Mouse (Mus musculus): ENCODE results near the gene Cyb561d2. TPM values are rescaled to one million over a fixed set of nuclear protein-coding genes. Genes with fewer than 3 reads are reported as not detected.

Cyb561d2 gene
- polyA plus RNA-seq, 1 experiment from 2014 or later: 22.6 TPM

GRCm38 (mm10) chr9:107522400-107522711 lies 19.6 kb downstream of the Cyb561d2 start:
- Histone ChIP-seq H3K4me3 (no peak overlapping the region), H3K4me1 (peaks cover 32% of the 10 kb centered on the region), H3K9me3 (replicated peaks) (no peaks in the 10 kb centered on the region), H3K4me2 (replicated peaks) (peak overlapping the region; percentile 39), H3K27ac (peak overlapping the region; percentile 40; the same call in 1 of the 2 replicates), H3K27me3 (peaks cover 41% of the 10 kb centered on the region), H3K9ac (peak overlapping the region; percentile 41; the same call in 1 of the 2 replicates), H3K36me3 (no peaks in the 10 kb centered on the region)
- ATAC-seq (ENCODE audit: low FRiP score): peak; percentile 5; the same call in 1 of the 2 replicates
- WGBS: 37% methylated on average over 2 of the region's 2 CpGs

DNA sequence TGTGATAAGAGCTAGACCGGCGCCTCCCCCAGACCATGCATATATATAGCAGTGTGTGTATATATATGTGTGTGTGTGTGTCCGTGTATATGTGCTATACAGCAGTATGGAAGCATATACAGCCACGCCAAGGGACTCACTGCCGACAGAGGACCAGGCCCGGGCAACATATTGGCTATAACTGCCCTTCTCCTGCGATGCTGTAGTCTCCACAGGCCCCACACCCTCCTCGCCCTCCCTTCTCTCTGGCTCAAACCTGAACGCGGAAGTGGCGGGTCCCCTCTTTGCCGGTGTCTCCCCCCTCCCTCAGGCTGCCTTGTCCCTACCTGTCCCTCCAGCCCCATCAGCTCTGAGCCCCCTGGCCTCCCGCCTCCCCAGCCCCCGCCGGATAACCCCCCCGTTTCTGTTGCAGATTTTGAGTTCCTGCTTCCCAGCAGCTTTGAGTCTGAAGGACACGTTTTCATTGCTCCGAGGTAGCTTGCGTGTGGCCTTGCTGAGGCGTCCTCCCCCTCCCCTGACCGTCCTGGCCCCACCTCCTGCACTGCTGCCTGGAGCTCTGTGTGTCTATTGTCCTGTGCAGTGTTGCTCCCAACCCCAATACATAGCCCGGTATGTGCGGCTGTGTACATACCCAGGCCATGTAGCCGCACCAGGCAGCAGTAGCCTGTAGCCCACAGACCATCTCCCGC lies 20.1 kb downstream of the Cyb561d2 start:
- WGBS: 23% methylated on average over 25 of the region's 25 CpGs
- peak overlapping the region; percentile 40; the same call in 1 of the 2 replicates for H3K27ac ChIP-seq
- no peaks in the 10 kb centered on the region for H3K9me3 ChIP-seq (replicated peaks)

GRCm38 (mm10) chr9:107521190-107521589 lies 20.8 kb downstream of the Cyb561d2 start:
- H3K9ac ChIP-seq: peak overlapping the region; percentile 32; the same call in 1 of the 2 replicates
- ATAC-seq (ENCODE audit: low FRiP score): no peak
- 72% methylated on average over 5 of the region's 5 CpGs for WGBS

More for the DNA sequence above, 20.1 kb downstream of the Cyb561d2 start:
- Histone ChIP-seq H3K36me3 (no peaks in the 10 kb centered on the region), H3K4me1 (peaks cover 27% of the 10 kb centered on the region), H3K4me3 (no peak overlapping the region), H3K27me3 (peaks cover 36% of the 10 kb centered on the region), H3K4me2 (replicated peaks) (peak overlapping the region; percentile 39), H3K9ac (peak overlapping the region; percentile 41)
- ATAC-seq (ENCODE audit: low FRiP score): peak; percentile 49

DNA sequence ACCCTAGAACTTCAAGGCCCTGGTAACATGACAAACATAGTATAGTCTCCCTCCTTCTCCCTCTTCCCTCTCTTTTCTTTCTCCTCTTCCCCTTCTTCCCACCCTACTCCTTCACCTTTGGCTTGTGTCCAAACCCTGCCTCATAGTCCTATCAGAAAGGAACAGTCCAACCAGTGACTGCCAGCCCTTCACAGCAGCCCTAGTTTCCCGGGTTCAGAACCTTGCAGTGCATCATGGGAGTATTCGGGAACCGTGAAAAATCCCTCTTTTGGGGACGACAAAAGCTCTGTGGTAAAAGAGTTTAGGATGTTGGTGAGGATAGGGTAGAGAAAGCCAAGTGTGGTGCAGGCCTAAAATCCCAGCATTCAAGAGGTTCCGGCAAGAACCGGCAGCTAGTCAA lies 21.7 kb downstream of the Cyb561d2 start:
- WGBS: 45% methylated on average over 6 of the region's 6 CpGs
- Histone ChIP-seq H3K27ac (peak overlapping the region; percentile 26; the same call in 1 of the 2 replicates), H3K4me3 (no peak overlapping the region), H3K9ac (no peak overlapping the region), H3K4me2 (replicated peaks) (no peak overlapping the region), H3K27me3 (peaks cover 21% of the 10 kb centered on the region), H3K9me3 (replicated peaks) (no peaks in the 10 kb centered on the region), H3K36me3 (no peaks in the 10 kb centered on the region), H3K4me1 (peaks cover 20% of the 10 kb centered on the region)
- ATAC-seq (ENCODE audit: low FRiP score): 0 out of 2 replicates have a peak, but pooled peaks have one; percentile 18

More at GRCm38 (mm10) chr9:107521190-107521589, 20.8 kb downstream of the Cyb561d2 start:
- Histone ChIP-seq H3K4me3 (no peak overlapping the region), H3K4me2 (replicated peaks) (no peak overlapping the region), H3K36me3 (no peaks in the 10 kb centered on the region), H3K27me3 (peaks cover 29% of the 10 kb centered on the region), H3K27ac (peak overlapping the region; percentile 26; the same call in 1 of the 2 replicates), H3K9me3 (replicated peaks) (no peaks in the 10 kb centered on the region), H3K4me1 (peaks cover 20% of the 10 kb centered on the region)

DNA sequence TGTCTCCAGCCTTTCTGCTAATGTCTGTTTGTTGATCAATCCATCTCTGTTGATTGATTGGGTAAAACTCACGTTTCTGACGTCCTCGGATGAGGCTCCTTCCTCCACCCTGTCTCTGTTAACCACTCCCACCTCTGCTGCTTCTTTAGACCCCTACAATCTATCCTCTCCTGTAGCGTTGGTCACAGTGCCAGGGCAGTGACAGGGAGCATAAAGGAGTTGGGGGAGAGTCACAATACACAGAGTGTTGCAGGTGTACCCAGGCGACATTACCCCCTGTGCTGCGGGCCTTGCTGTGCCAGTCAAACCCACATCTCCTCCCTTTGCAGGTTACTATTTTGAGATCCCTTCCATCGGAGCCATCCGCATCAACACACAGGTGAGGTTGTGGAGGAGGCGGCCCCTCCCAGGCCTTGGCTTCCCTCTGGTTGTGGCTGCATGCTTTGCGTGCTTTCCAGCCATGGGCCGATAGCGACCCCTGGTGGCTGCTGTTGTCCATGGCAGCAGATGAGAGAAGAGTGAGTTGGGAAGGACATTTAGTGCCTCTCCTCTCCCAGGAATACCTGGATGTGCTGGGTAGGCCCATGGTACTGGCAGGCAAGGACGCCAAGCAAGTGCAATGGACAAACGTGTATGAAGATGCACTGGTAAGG lies 27.6 kb downstream of the Cyb561d2 start:
- Histone ChIP-seq H3K27ac (peak overlapping the region; percentile 87), H3K4me3 (no peak overlapping the region), H3K27me3 (no peaks in the 10 kb centered on the region), H3K9me3 (replicated peaks) (no peaks in the 10 kb centered on the region), H3K4me2 (replicated peaks) (no peak overlapping the region), H3K36me3 (no peaks in the 10 kb centered on the region), H3K9ac (0 out of 2 replicates have a peak overlapping the region, but pooled peaks have one; percentile 1), H3K4me1 (peaks cover 49% of the 10 kb centered on the region)
- peak; percentile 27; the same call in 1 of the 2 replicates for ATAC-seq (ENCODE audit: low FRiP score)
- 21% methylated on average over 14 of the region's 14 CpGs for WGBS

- Histone ChIP-seq H3K4me2 (replicated peaks) (no peak overlapping the region), H3K9me3 (replicated peaks) (no peaks in the 10 kb centered on the region), H3K36me3 (no peaks in the 10 kb centered on the region), H3K27me3 (no peaks in the 10 kb centered on the region), H3K27ac (peak overlapping the region; percentile 87), H3K4me3 (no peak overlapping the region), H3K9ac (peak overlapping the region; percentile 38; the same call in 1 of the 2 replicates), H3K4me1 (peaks cover 70% of the 10 kb centered on the region)
- peak; percentile 1; the same call in 1 of the 2 replicates for ATAC-seq (ENCODE audit: low FRiP score)
- WGBS: 47% methylated on average over 16 of the region's 16 CpGs
Observed at GRCm38 (mm10) chr9:107512326-107512725, 29.7 kb downstream of the Cyb561d2 start.

- H3K4me2 ChIP-seq (replicated peaks): no peak overlapping the region
- no peaks in the 10 kb centered on the region for H3K9me3 ChIP-seq (replicated peaks)
- no peaks in the 10 kb centered on the region for H3K36me3 ChIP-seq
- 52% methylated on average over 8 of the region's 8 CpGs for WGBS
- no peak overlapping the region for H3K9ac ChIP-seq
- ATAC-seq (ENCODE audit: low FRiP score): peak; percentile 41; the same call in 1 of the 2 replicates
- peaks cover 77% of the 10 kb centered on the region for H3K4me1 ChIP-seq
- H3K27ac ChIP-seq: peak overlapping the region; percentile 87
- H3K4me3 ChIP-seq: no peak overlapping the region
- H3K27me3 ChIP-seq: peaks cover 5% of the 10 kb centered on the region; the same call in 1 of the 2 replicates
Observed at GRCm38 (mm10) chr9:107511436-107511835, 30.6 kb downstream of the Cyb561d2 start.

- 84% methylated on average over 14 of the region's 14 CpGs for WGBS
- Histone ChIP-seq H3K27me3 (peaks cover 5% of the 10 kb centered on the region; the same call in 1 of the 2 replicates), H3K4me2 (replicated peaks) (no peak overlapping the region), H3K27ac (peak overlapping the region; percentile 87), H3K36me3 (no peaks in the 10 kb centered on the region), H3K4me1 (peaks cover 78% of the 10 kb centered on the region), H3K9me3 (replicated peaks) (no peaks in the 10 kb centered on the region), H3K4me3 (no peak overlapping the region), H3K9ac (no peak overlapping the region)
- no peak for ATAC-seq (ENCODE audit: low FRiP score)
Observed at GRCm38 (mm10) chr9:107510384-107511100, 31.5 kb downstream of the Cyb561d2 start.

GRCm38 (mm10) chr9:107508266-107508665 lies 33.7 kb downstream of the Cyb561d2 start:
- Histone ChIP-seq H3K9me3 (replicated peaks) (no peaks in the 10 kb centered on the region), H3K4me1 (peaks cover 87% of the 10 kb centered on the region), H3K36me3 (no peaks in the 10 kb centered on the region), H3K27ac (peak overlapping the region; percentile 57; the same call in 1 of the 2 replicates), H3K4me3 (no peak overlapping the region), H3K4me2 (replicated peaks) (no peak overlapping the region), H3K27me3 (peaks cover 5% of the 10 kb centered on the region; the same call in 1 of the 2 replicates), H3K9ac (no peak overlapping the region; the same call in 1 of the 2 replicates)
- 47% methylated on average over 10 of the region's 10 CpGs for WGBS
- no peak for ATAC-seq (ENCODE audit: low FRiP score)

DNA sequence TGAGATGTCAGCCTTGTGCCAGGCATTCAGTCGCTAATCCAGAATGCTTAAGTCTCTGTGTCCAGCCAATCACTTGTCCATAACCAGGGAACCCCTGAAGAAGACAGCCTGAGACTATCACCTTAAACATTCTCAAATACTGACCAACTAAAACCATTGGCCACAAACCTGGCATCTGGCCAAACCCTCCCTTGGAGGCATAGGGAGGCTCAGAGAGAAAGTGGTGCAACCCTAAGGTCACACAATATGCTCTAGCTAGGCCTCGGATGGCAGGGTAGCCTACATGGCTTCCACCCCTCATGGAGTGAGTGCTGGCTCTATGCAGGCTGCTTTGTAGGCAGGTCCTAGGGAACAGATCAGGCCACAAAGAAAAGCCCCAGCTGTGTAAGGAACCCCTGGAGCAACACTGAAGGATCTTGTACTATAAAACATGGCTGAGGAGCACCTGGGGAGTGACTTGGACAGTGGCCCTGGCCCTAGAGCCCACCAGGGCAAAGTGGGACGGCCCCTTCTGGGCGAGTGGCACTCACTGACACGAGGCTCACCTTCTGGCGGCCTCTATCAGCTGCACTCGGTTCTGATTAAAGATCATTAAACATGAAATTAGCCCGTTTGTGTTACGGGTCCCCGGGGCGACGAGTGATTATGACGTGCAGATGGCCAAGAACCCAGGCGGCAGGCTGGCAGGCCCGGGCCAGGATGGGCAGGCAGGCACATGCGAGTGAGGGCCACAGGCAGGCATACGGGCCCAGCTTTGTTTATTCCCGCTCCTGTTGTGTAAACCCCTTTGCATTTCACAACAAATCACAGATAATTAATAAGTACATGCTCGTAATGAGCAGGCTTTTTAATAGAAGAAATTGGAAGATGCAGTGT lies 37.1 kb downstream of the Cyb561d2 start:
- no peak overlapping the region for H3K4me3 ChIP-seq
- no peak overlapping the region for H3K4me2 ChIP-seq (replicated peaks)
- peaks cover 58% of the 10 kb centered on the region for H3K4me1 ChIP-seq
- H3K27me3 ChIP-seq: peaks cover 5% of the 10 kb centered on the region; the same call in 1 of the 2 replicates
- peak; percentile 57; the same call in 1 of the 2 replicates for ATAC-seq (ENCODE audit: low FRiP score)
- H3K27ac ChIP-seq: peak overlapping the region; percentile 70
- H3K9me3 ChIP-seq (replicated peaks): no peaks in the 10 kb centered on the region
- H3K36me3 ChIP-seq: no peaks in the 10 kb centered on the region
- no peak overlapping the region for H3K9ac ChIP-seq
- 55% methylated on average over 19 of the region's 19 CpGs for WGBS
